Mouse (Mus musculus): ENCODE results near the gene Pi16. TPM values are rescaled to one million over a fixed set of nuclear protein-coding genes. Genes with fewer than 3 reads are reported as not detected.

Gene Pi16
- total RNA-seq, 2 experiments from 2014 or later, result 11.3 to 13.3 TPM

DNA sequence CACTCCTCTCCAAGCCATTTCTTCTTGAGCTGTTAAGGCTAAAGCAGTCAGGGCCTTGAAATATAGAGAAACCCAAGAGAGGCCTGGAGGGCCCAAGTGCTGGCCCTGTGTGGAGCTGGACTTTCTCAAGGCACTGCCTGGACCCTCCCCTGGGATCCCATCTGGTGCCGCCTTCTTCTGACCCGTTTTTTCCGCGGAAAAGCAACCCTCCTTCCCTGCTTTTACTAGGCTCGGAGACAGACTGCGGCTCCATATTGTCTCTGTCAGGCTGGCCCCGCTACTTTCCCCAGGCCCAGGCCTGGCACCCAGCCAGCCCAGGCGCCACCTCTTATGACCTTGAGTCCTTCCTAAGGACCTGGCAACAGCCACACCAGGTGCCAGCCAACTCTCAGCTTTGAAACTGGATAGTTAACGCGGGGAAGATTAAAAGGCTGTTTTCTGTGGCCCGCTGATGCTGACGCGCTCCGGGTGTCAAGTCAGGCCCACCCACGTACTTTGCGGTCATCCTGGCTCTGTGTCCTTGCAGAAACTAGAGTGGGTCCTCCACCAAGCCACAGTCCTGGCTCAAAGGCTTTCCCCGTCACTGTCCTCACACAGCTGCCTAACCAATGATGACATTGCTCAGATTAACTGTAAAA lies 38.5 kb downstream of the Pi16 start:
- DNase-seq (ENCODE audit: low spot score in 2 of 2), result peak in 1 of 2 experiments; percentile 66

DNA sequence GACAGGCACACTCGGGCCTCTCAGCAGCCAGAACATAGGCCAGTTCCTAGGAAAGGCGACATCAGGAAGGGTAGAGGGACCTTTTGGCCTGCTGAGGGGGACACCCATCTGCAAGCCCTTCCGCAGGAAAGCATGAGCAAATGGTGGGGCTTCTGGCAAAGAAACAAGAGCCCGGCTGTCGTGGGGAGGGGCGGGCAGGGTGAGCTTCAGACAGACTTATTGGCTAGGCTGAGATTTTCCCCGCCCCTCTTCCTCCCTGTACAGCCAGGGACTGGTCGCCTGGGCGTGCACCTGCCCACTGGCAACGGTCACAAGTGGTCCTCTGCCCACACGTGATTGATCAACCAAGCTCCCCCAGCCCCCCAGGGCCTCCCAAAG lies 39.0 kb downstream of the Pi16 start:
- peak; percentile 41 to 64 for DNase-seq (ENCODE audit: low spot score in 2 of 2)

DNA sequence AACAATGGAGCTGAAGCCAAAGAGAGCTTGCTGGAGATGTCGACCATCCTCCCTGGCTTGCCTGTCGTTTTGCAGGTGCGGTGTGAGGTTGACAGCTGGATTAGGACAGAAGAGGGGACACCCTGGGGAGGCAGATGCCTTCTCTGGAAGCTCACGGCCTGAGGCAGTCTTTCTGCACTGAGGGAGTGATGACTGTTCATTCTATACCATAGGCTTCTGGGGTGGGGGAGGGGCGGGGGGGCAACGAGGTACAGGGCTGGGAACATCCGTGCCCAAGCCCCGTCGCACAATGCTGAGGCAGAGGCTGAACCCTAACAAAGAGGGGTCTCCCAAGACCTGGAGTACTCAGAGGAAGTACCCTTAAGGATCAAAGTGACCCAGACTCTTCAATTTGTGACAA lies 39.4 kb downstream of the Pi16 start:
- DNase-seq (ENCODE audit: low spot score in 2 of 2), result no peak

DNA sequence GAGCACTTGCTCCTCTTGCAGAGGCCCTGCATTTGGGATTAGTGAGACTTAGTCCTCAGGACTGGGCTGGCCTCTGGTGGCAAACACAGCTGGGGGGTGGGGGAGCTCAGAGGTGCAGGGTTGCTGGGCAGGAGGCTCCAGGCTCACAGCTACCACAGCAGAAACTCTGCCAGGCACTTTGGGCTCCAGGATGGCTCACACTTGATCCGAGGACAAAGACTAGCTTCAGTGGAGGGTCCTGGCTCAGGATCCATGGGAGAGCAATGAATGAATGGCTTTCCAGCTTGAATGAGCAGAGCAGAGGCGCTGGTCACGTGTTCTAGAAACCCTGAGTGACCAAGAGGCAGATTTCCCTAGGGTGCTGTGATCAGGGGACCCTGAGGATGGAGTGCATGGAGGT lies 41.4 kb downstream of the Pi16 start:
- no peak for DNase-seq (ENCODE audit: low spot score in 2 of 2)

DNA sequence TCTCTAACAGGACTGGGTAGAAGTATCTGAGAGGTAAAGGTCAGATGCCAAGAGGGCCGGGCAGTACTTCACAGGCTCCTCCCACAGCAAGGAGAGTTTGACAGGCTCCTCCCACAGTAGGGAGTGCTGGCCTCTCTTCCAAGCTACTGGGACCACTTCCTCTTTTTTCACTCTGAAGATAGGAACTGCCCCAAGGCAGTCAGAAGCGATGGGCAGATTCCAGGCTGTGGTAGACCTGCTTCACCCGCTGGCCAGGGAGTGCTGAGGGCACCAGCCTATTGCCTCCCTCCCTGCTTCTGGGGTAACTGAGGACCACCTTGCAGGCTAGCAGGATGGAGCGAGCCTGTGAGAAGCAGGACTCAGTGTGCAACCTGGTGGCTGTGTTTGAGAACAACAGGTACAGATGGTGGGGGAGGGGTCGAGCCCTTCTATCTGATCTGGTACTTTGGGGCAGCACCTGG lies 43.3 kb downstream of the Pi16 start, which contains the start of gene Fgd2:
Gene Fgd2, plus strand, starts transcription at position 154 of the 461 bp plus-strand sequence.
- no peak for DNase-seq (ENCODE audit: low spot score in 2 of 2)

DNA sequence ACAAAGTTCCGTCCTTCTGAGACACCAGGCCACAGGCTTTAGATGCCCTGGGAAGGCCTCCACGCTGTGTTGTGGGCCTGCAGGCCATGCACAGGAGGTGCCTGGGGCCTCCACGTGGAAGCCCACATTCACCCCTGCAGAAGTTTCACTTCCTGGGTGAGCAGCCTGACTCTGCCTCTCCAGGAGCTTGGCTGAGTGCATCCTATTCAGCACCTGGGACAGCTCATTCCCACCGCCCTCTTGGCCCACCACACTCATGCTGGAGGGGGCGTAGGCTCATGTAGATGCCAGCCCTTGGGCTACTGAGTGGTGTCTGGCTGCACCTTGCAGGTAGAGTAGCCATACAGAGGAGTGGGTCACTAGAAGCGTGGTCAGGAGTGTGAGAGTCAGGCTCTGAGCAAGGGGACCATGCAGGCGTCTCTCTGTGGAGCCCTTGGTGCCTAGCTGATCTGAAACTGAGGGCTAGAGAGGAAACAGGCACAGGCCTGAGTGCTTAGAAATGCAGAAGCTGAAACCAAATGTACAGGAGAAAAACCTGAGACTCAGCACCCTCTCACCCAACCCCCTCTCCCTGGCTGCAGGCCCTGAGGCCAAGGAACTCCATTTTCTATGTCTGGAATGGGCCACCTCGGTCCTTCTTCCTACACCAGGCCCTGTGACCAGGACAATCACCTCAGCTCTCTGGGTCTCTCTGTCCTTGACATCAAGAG lies 44.7 kb downstream of the Pi16 start:
- DNase-seq (ENCODE audit: low spot score in 2 of 2), result no peak

DNA sequence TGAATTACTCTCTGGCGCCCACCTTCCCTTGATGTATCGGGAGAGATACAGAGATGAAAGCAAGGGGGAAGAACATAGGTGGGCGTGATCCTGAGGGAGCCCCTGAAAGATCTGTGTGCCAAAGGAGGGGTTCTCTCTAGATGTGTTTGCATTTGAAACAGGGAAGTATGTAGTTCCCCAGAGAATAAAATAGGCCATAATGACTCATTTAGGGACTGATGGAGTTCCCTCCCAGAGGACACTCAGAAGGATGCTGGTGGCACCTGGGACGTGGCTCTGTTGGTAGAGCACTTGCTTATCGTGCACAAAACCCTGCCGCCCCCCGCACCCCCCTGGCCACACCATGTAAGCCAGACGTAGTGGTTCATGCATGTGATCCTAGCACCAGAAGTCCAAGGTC lies 45.6 kb downstream of the Pi16 start:
- no peak for DNase-seq (ENCODE audit: low spot score in 2 of 2)

DNA sequence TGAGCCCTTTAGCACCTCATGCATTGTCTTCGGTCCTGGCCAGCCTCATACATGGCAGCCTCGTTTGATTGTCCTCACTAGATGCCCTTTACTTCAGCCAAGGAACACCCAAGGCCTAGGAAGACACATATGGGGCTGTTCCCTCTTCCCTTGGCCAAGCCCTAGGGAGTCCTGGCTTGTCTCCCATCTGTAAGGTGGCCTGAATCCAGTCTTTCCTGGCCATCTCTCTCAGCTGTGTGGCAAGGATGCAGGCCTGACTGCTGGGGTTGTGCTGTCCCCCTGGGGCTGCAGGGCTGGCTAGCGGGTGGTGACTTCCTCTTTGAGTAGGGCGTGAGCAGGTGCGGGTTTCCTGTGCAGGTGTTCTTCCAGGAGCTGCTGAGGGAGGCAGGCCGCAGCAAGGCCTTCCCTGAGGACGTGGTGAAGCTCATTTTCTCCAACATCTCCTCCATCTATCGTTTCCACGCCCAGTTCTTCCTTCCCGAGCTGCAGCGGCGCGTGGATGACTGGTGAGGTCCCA lies 47.7 kb downstream of the Pi16 start:
- no peak for DNase-seq (ENCODE audit: low spot score in 2 of 2)

DNA sequence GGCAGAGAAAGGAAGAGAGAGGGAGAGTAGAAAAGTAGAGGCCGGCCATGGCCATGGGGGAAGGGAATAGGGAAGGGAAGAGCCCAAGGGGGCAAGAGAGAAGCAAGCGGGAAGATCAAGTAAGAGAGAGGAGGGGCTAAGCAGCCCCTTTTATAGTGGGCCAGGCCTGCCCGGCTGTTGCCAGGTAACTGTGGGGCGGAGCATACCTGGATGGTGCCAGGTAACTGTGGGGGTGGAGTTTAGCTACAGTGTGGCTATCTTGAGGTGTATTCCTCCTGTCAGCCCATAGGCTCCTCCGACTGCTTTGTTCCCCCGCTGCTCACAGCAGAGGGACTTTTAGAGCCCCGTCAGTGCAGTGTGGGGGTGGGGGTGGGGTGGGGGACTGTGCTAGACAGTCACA lies 51.2 kb downstream of the Pi16 start:
- DNase-seq (ENCODE audit: low spot score in 2 of 2), result no peak

DNA sequence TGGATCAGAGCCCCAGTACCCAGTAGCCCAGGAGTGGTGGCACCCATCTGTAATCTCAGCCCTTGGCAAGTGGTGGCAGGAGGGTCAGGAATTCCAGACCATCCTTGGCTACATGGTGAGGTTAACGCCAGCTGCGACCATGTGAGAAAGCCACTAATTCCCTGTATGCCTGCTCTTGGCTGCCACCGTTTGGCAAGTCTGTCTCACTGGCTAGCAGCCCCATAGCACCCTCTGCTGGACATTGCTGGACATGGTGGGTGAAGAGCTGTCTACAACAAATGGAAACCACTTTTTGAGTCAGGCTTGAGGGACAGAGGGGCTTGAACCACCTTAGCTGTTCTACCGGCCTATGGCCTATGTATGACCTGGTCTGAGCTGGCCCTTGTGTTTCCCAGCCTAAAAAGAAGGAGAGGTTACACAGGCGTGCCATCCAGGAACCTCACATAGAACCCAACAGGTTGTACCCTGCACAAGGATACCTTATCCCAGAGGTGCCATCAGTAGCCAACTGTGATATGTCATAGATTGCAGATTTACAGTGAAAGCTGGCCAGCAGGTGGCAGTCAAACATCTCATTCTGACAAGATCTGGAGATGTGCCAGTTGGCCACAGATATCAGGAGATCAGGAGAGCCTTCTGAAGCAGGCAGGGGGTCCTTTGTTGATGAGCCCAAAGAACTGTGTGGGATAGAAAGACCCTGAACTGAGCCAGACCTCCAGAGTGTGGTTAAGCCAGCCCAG lies 53.7 kb downstream of the Pi16 start:
- DNase-seq (ENCODE audit: low spot score in 2 of 2), result peak; percentile 84 to 90

DNA sequence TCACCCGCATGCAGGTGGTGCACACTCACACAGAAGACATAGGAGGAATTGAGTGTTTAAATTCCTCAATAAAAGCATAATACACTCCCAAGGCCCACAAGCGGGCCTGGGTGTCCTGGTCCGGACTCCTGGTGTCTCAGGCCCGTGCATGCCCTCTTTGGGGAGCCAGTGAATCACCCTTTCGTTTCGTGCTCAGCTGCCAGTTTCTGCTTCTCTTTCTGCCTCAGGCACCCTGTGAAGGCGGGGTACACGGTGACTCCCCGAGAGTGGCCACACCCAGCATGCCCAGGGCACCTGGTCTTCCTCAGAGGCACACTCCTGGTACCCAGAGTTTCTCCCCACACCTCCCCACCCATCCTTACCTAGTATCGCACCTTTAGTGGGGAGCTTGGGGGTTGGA lies 58.4 kb downstream of the Pi16 start:
- DNase-seq (ENCODE audit: low spot score in 2 of 2), result no peak

DNA sequence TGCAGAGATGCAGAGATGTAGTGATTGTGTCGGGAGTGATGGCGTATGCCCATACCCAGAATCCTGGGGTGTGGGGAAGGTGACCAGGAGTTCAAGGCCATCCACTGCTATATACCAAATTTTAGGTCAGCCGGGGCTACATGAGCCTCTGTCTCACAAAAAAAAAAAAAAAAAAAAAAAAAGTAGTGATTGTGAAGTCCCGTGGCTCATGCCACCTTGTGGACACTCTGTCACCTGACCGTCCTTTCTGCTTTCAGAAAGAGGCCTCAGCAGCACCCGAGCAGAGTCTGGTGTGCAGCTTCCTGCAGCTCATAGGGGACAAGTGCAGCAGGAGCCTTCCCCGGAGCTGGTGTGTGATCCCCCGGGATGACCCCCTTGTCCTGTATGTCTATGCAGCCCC lies 60.6 kb downstream of the Pi16 start:
- DNase-seq (ENCODE audit: low spot score in 2 of 2), result no peak

Other genes starting within 250 kb of the Pi16 start
- gene Cdkn1a, start 226.7 kb upstream of the Pi16 start, total RNA-seq (2021), result 10 to 100 TPM; 33.7 to 36.0 TPM
- 1 to 10 TPM; 1.4 to 1.7 TPM for gene Rab44, start 203.5 kb upstream of the Pi16 start, total RNA-seq (2021)
- 1 to 10 TPM; 2.8 to 2.9 TPM for gene Cpne5, start 79.5 kb upstream of the Pi16 start, total RNA-seq (2021)
- gene Ppil1, start 53.5 kb upstream of the Pi16 start, total RNA-seq (2021), result 10 to 100 TPM; 31.2 to 33.2 TPM
- gene BC004004, start 48.9 kb upstream of the Pi16 start, total RNA-seq (2021), result 100 to 1,000 TPM; 115 to 116 TPM
- gene Mtch1, start 30.3 kb downstream of the Pi16 start, total RNA-seq (2021), result 100 to 1,000 TPM; 309 to 341 TPM
- 1 to 10 TPM; 5.6 to 6.5 TPM for gene Fgd2, start 43.2 kb downstream of the Pi16 start, total RNA-seq (2021)
- 10 to 100 TPM; 53.4 to 65.5 TPM for gene Pim1, start 173.1 kb downstream of the Pi16 start, total RNA-seq (2021)
- not detected for gene Gm17657, start 232.0 kb downstream of the Pi16 start, total RNA-seq (2021)
- gene Tbc1d22b, start 232.1 kb downstream of the Pi16 start, total RNA-seq (2021), result 10 to 100 TPM; 27.3 to 29.0 TPM
- under 1 TPM in 1 of 2 experiments, not detected in 1; 0.50 TPM for gene Tmem217, start 234.7 kb downstream of the Pi16 start, total RNA-seq (2021)

All from adrenal gland, postnatal 4 days (tissue).